ENCODE assay signal across 18 mouse cellular contexts in genomic region chr1:37380913-37381312, GRCm38 (mm10).
"Had no signal": no experiment of that assay in that cellular context is flagged by ENCODE, and none has a peak within 500 bp of the region (broad histone marks: within the 10 kb centered on the region; RNA-seq: fewer than 3 reads in every experiment).

No protein-coding gene starts in this region.

- H3K4me2 ChIP-seq: limb, embryonic 15.5 days; liver, embryonic 12.5 days; midbrain, embryonic 12.5 days; neural tube, embryonic 13.5 days; neural tube, embryonic 15.5 days had no signal

- ATAC-seq: liver, embryonic 12.5 days; midbrain, embryonic 16.5 days had no signal

- H3K4me1 ChIP-seq: limb, embryonic 15.5 days; liver, embryonic 12.5 days; midbrain, embryonic 10.5 days; midbrain, embryonic 12.5 days; neural tube, embryonic 13.5 days; neural tube, embryonic 15.5 days had no signal

- DNase-seq: midbrain, embryonic 14.5 days; retina, postnatal 1 day; right cerebral cortex, adult 18-20 months; right cerebral cortex, postnatal 25 days; right cerebral cortex, postnatal 4 days; spleen, adult 18-20 months; thymus, adult 18-20 months; thymus, postnatal 14 days; thymus, postnatal 36 days had no signal

- H3K27me3 ChIP-seq: limb, embryonic 15.5 days; liver, embryonic 12.5 days; midbrain, embryonic 12.5 days; neural tube, embryonic 13.5 days; neural tube, embryonic 15.5 days had no signal

- H3K27ac ChIP-seq: limb, embryonic 15.5 days; liver, embryonic 12.5 days; liver, embryonic 14.5 days; midbrain, embryonic 10.5 days; midbrain, embryonic 12.5 days; neural tube, embryonic 13.5 days; neural tube, embryonic 15.5 days had no signal

- H3K9me3 ChIP-seq: limb, embryonic 15.5 days; liver, embryonic 12.5 days; midbrain, embryonic 10.5 days; midbrain, embryonic 12.5 days; neural tube, embryonic 13.5 days; neural tube, embryonic 15.5 days had no signal

- H3K4me3 ChIP-seq: limb, embryonic 15.5 days; liver, embryonic 12.5 days; midbrain, embryonic 10.5 days; midbrain, embryonic 12.5 days; myocyte; neural tube, embryonic 13.5 days; neural tube, embryonic 15.5 days had no signal

- H3K9ac ChIP-seq: limb, embryonic 15.5 days; liver, embryonic 12.5 days; liver, embryonic 14.5 days; midbrain, embryonic 12.5 days; neural tube, embryonic 13.5 days; neural tube, embryonic 15.5 days had no signal
